8 mouse cellular contexts compared by ENCODE assay signal in the genomic region with DNA sequence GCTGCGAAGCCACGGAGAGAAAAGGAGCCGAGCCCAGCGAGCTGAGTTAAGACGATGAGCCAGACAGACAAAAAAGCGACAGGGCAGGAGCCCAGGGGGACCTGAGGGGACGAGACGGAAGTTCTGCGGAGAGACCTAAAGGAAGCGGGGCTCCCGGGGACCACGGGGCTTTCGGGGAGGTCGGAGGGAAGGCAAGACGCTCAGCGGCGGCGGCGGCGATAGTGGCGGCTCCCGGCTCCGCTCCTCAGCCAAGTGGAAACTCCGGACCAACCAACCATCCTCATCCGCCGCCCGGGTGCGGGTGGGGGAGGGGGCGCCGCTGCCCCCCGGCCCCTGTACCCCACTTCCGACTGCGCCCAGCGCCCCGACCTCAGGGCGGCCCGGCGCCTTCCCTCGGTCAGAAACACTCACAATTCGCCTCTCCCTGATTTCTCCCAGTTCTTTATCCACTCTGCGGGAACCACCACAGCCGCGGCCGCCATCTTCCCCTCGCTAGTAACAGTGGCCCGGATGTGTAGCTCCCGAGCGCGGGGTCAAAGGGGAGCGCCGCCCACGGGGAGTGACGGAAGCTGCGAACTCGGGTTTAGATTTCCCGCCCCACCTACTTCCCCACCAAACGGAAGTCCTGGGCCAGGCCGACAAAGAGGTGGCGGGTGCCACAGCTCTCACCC. TPM values are rescaled to one million over a fixed set of nuclear protein-coding genes. Genes with fewer than 3 reads are reported as not detected.
DNase-seq lines count a peak whose midpoint lies in the region; ATAC-seq lines count a peak whose summit lies in the region.

No protein-coding gene starts in this region.

- DNase-seq in ZHBTc4 (ENCODE audit: low read depth, low spot score), result peak; percentile 92
- DNase-seq in gastrocnemius, adult 8-10 months (ENCODE audit: low spot score in 2 of 2), result peak; percentile 78 to 82
- DNase-seq in induced T-regulatory cell, adult 2 months (ENCODE audit: low read depth), result peak; percentile 92
- DNase-seq in left cerebral cortex, adult 9 months (ENCODE audit: low spot score in 2 of 2), result peak; percentile 58 to 89
- peak; percentile 88 for DNase-seq in right cerebral cortex, postnatal 14 days
- peak; percentile 75 to 88 for DNase-seq in urinary bladder, postnatal 36 days (ENCODE audit: low spot score in 2 of 2)

- ATAC-seq in common myeloid progenitor, adult 5-6 weeks (replicated peaks; ENCODE audit: low read depth, poor library complexity, severe bottlenecking), result peak; percentile 96
- peak; percentile 97 for ATAC-seq in megakaryocyte progenitor cell, adult 5-6 weeks (replicated peaks; ENCODE audit: poor library complexity)

RNA-seq across cellular contexts. Expression of a gene that starts 8.9 kb away (rescaled TPM):
- 126 and 168 TPM in 2 replicates for total RNA-seq in common myeloid progenitor, adult 5-6 weeks (2017)
- 10 to 100 TPM; 15.2 to 23.2 (median 16.8) TPM for total RNA-seq in gastrocnemius, adult 8-10 months (2022)
- 69.4 and 98.6 TPM in 2 replicates for total RNA-seq in megakaryocyte progenitor cell, adult 5-6 weeks (2015)
- 62.7 and 104 TPM in 2 replicates for total RNA-seq in megakaryocyte progenitor cell, adult 5-6 weeks (2017)

Comparison
In these comparisons a context has a peak if more than half of its experiments do, and no peak if none do; other contexts are left out.
1. Peak in every context shown above with its lines: DNase-seq and ATAC-seq.